Mouse (Mus musculus) adipocyte (in vitro differentiated cells): ENCODE data around the gene Tspan14.

Experiments
- DNase-seq: peaks from one replicate; pipeline ENCODE4 v3.0.0-alpha.2; 2016; ENCODE audit warnings: low spot score

Tspan14 gene

DNA sequence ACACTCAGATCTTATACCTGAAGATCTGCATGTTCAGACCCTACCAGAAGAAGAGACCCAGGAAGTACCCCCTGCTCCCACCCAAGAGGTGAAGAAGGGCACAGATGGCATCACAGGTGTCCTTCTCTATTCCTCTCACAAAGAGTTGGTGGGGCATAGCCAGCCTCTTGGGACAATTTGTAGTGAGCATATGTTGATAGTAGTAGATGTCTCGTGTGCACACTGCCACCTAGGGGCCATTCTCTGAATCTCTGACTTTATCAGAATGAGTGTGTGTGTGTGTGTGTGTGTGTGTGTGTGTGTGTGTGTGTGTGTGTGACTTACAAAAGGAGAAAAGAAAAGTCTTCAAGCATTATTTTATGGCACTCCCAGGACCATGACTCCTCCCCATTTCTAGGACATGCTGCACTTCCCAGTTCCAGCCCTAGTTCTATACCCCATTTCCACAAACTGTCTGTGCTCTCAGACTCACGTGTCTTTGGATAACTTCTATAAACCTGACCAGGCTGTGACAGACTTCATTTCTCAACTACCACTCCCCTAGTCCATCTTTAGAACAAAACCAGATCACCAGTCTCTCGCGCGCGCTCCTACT lies 8.6 kb upstream of the Tspan14 start:
- peak; percentile 77 for DNase-seq

- no peak for DNase-seq
These were observed 1.4 kb upstream of the Tspan14 start for GRCm38 (mm10) chr14:40968051-40968450.

DNA sequence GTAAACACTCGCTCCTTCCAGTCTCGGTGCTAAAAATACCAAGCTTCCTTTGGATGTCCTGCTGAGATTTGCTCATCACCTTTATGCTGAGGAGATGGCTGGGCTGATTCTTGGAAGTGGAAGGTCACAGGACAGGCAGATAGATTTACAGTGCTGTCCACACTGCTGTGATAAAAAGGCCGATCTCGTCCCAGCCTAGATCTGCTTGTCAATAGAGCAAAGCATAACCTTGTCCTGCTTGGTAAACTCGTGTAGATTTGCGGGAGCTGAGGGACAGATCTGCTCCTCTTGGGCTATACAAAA lies 942 bp upstream of the Tspan14 start:
- DNase-seq, result no peak

DNA sequence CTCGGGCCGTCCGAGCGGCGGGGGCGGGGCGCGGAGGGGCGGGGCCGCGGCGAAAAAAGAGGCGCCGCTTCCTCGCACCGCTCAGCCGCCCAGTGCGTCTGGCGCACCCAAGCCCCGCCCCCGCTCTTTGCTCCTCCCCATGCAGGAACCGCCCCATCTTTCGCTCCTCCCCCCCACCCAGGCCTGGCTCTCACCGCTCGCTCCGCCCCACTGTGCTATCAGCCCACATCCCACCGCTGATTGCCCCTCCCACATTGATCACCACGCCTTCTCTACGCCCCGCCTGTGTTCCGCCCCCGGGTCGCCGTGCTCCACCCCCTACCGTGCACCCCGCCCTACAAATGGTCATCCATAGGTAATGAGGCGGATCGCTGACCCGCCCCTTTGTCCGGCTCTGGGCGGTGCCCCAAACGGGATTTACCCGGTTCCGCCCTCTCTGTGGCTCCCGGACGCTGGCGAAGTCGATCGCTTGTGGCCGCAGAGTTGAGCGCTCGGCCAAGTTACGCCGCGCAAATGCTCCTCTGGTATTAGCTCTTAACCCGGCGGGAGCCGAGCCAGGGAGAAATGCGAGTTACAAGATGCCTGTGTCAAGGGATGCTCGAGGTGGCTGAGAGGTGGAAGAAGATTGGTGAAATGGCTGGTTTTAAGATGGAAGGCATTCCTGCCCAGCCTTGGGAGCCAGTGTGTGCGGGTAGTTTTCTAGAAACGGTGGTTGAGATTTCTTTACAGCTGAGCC lies 423 bp upstream of the Tspan14 start:
- DNase-seq, result peak; percentile 90

GRCm38 (mm10) chr14:40965507-40966356 lies 875 bp downstream of the Tspan14 start:
- peak; percentile 65 for DNase-seq

DNA sequence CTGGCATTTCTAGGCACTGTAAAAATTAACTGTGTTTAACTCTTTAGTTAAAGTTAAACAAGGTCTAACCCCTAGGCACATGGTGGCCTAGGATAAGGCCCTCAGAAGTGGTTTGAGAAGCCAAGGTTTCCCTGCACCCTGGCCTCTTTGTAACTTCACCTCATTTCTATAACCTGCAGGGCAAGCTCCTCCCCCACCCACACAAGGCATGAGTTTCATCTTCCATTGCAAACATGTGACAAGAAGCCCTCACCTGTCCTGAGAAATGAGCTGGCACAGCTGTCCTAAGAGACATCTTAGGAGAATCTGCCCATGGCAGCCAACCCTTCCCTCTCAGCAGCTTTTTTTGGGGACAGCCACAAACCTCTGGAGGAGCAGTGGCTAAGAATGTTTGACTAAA lies 1.7 kb downstream of the Tspan14 start:
- no peak for DNase-seq

DNA sequence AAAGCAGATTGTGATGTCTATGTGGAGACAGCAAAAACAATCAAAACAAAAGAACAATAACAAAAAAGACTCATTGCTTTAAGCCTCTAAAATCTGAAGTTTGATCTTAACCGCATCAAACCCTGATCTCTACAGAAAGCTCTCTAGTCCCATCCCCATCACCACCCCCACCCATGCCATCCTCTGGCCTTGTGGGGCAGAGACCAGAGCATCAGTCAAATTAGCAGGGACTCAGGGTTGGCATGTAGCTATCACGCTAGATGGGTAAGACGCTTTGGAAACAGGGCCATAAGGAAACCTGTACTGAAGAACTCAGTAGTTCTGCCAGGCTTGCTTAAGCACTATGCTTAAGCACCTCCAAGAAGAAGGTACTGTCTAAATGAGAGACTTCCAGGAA lies 2.4 kb downstream of the Tspan14 start:
- DNase-seq, result no peak

GRCm38 (mm10) chr14:40963501-40964213 lies 3.0 kb downstream of the Tspan14 start:
- no peak for DNase-seq

- DNase-seq, result no peak
These were observed 4.0 kb downstream of the Tspan14 start for GRCm38 (mm10) chr14:40962365-40963290.

GRCm38 (mm10) chr14:40960237-40960636 lies 6.4 kb downstream of the Tspan14 start:
- no peak for DNase-seq

GRCm38 (mm10) chr14:40959586-40959985 lies 7.0 kb downstream of the Tspan14 start:
- no peak for DNase-seq

DNA sequence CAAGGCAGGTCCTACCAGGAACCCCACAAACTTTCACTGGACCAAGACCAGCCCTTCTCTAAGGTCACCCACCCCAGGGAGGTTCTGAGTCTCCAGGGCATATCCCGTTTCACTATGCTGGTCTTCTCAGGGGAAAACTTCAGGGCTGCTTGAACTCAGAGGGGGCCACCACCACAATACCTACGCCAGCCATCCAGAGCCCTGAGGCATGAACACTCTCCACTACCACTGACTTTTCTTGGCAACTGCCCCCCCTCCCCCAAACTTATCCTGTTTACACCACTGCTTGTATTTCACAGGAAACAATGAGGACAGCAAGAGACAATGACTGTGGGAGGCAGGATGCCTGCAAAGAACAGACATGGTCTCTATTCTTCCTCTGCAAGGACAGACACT lies 7.6 kb downstream of the Tspan14 start:
- no peak for DNase-seq

DNA sequence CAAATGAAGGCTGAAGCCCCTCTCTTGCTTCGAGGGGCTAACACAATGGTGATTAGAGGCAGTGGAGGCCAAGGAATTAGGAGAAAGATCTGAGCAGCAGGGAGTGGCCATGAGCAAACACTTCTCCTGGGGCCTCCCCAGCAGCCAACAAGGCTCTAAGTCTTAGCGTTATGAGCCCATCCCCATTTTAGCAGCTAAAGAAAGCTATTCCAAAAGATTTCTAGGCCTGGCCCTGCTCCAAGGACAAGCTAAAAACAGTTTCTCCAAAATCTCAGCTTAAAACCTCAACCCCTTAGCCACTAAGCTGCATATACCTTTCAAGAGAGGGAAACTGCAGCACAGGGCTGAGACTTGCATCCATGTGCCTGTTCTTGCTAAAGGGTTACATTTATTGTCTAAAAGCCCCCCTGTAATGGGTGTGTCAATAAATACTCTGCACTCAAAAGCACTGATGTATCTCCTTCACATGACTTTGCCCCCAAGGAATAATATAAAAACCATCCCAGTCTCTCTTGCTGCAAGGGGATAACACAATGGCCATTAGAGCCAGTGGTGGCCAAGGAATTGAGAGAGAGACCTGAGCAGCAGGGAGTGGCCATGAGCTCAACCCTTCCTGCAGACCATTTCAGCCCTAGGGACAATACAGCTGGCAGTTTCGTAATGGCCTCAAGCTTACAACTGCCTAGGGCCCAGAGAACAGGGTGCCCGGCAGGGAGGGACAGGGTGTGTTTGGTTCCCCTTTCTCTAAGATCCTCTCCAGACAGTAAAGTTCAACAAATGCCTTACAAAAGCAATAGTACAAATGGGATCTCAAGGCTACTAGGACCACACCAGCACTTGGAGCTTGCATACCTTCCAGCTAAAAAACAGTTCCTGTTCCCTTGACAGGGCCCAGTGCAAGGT lies 8.3 kb downstream of the Tspan14 start:
- peak; percentile 37 for DNase-seq

DNA sequence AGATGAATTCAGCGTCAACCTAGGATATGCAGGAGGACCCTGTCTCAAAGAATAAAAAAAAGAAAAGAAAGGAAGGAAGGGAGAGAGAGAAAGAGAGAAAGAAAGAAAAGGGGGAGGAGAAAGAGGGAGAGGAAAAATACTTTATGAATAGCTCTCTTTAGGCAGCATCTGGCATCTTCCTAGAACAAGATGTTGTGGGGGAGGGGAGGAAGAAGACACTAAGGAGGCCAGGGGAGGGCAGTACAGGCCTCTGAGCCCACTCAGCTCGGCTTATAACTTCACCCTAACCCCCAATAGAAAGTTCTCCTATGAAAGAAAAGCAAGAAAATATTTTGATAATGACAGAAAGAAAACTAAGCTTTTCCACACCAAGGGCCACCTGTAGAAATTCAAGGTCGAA lies 9.0 kb downstream of the Tspan14 start:
- no peak for DNase-seq

DNA sequence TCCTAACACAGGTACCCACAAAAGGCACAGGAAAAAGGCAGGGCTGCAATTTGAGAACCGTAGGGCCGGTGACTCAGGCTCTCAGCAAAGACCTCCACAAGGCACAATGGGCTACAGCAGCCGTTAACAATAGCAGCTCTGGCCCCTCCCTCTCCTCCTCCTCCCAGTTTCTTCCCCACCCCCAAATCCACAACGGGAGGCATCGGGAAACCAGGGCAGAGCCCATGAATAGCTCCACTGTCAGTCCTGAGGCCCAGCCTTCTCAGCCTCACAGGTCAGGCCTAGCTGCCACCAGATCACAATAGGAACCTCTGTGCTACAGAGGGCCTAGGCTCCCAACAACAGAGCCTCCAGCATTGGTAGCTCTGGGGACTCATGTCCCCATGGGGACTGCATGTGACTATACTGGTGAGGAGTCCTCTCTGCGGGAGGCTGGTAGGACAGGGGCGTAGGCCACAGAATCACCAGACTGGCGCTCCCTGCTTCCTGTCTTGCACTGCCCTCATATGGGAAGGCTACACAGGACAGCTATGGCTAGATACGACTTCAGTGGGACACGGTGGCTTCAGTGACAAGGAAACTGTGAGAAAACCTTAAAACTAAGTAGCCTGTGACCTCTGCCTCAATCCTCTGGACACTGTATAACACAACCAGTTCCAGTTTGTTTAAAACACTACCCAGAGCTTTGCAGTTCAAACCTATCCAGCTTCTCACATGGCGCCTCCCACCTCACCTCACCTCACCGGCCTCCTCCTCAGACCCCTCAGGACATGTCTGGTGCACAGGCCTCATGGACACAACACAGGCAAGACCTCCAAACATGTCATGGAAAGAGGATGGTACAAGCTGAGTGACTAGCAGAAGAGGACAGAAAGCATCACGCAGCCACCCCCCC lies 10.1 kb downstream of the Tspan14 start:
- DNase-seq, result peak; percentile 43

- DNase-seq, result no peak
These were observed 10.9 kb downstream of the Tspan14 start for GRCm38 (mm10) chr14:40955596-40956251.

GRCm38 (mm10) chr14:40955146-40955545 lies 11.5 kb downstream of the Tspan14 start:
- no peak for DNase-seq

GRCm38 (mm10) chr14:40953381-40953780 lies 13.2 kb downstream of the Tspan14 start:
- DNase-seq, result no peak

- DNase-seq, result no peak
These were observed 13.9 kb downstream of the Tspan14 start for GRCm38 (mm10) chr14:40952715-40953114.
